ENCODE assay signal across 8 mouse cellular contexts in genomic region chr2:23571302-23572156, GRCm38 (mm10). TPM values are rescaled to one million over a fixed set of nuclear protein-coding genes. Genes with fewer than 3 reads are reported as not detected.
DNase-seq lines count a peak whose midpoint lies in the region; ATAC-seq and TF ChIP-seq lines count a peak whose summit lies in the region.

TSS of gene Spopl (minus strand) at chr2:23572106.

- intact Hi-C loops in heart, postnatal 25 days (cut with DNase I): no loop called here

- ATAC-seq in forebrain, embryonic 15.5 days (replicated peaks): peak; percentile 97
- peak; percentile 92 for ATAC-seq in liver, postnatal 0 days
- peak; percentile 99 for ATAC-seq in neural tube, embryonic 13.5 days (ENCODE audit: low read depth)

- in situ Hi-C loops in ES-E14 (cut with MboI; ENCODE audit: low sequenced_read_pairs in 2 of 2, unreplicated experiment in 2 of 2): no loop called here

- H3K27me3 ChIP-seq in forebrain, embryonic 15.5 days: peaks cover 9% of the 10 kb centered on the region; the same call in 1 of the 2 replicates
- no peaks in the 10 kb centered on the region for H3K27me3 ChIP-seq in liver, postnatal 0 days (ENCODE audit: insufficient read depth, low read length)
- peaks cover 30% of the 10 kb centered on the region for H3K27me3 ChIP-seq in neural tube, embryonic 13.5 days

- H3K27ac ChIP-seq in ES-E14 (ENCODE audit: insufficient read depth, low read depth, low read length, poor library complexity, severe bottlenecking): peak within 1 kb of the TSS; percentile 58; the same call in 1 of the 2 replicates
- peak within 1 kb of the TSS; percentile 72 for H3K27ac ChIP-seq in forebrain, embryonic 15.5 days (replicated peaks)
- H3K27ac ChIP-seq in liver, postnatal 0 days (ENCODE audit: low read depth): peak within 1 kb of the TSS; percentile 91
- H3K27ac ChIP-seq in neural tube, embryonic 13.5 days (replicated peaks): peak within 1 kb of the TSS; percentile 78

- TF ChIP-seq EP300 in liver, postnatal 0 days (IDR thresholded peaks at IDR 0.05; ENCODE audit: low read depth): no peak

- peak within 1 kb of the TSS; percentile 79 to 95 for H3K4me3 ChIP-seq in ES-E14 (ENCODE audit: insufficient read depth in 1 of 2, low read depth in 1 of 2, low read length in 2 of 2, poor library complexity in 1 of 2, severe bottlenecking in 1 of 2)
- peak within 1 kb of the TSS; percentile 99 for H3K4me3 ChIP-seq in forebrain, embryonic 15.5 days
- peak within 1 kb of the TSS; percentile 88 for H3K4me3 ChIP-seq in liver, postnatal 0 days (ENCODE audit: low read depth, low read length)
- H3K4me3 ChIP-seq in neural tube, embryonic 13.5 days: peak within 1 kb of the TSS; percentile 98

- H3K9me3 ChIP-seq in ES-E14 (ENCODE audit: control insufficient read depth, insufficient read depth, low read depth, low read length): no peaks in the 10 kb centered on the region
- no peaks in the 10 kb centered on the region for H3K9me3 ChIP-seq in forebrain, embryonic 15.5 days
- no peaks in the 10 kb centered on the region for H3K9me3 ChIP-seq in liver, postnatal 0 days (ENCODE audit: low read length)
- H3K9me3 ChIP-seq in neural tube, embryonic 13.5 days: no peaks in the 10 kb centered on the region

- WGBS in forebrain, embryonic 15.5 days: 2% methylated on average over 58 of the region's 58 CpGs
- 2% methylated on average over 50 of the region's 58 CpGs for WGBS in liver, postnatal 0 days (ENCODE audit: insufficient replicate concordance)
- WGBS in neural tube, embryonic 13.5 days: 2% methylated on average over 58 of the region's 58 CpGs

- no peaks in the 10 kb centered on the region for H3K4me1 ChIP-seq in ES-E14 (ENCODE audit: control insufficient read depth in 2 of 2, insufficient read depth in 2 of 2, low read length in 2 of 2, poor library complexity in 1 of 2)
- peaks cover 15% of the 10 kb centered on the region for H3K4me1 ChIP-seq in forebrain, embryonic 15.5 days
- H3K4me1 ChIP-seq in liver, postnatal 0 days (ENCODE audit: insufficient read depth): peaks cover 14% of the 10 kb centered on the region
- peaks cover 18% of the 10 kb centered on the region for H3K4me1 ChIP-seq in neural tube, embryonic 13.5 days (replicated peaks)

- H3K36me3 ChIP-seq in ES-E14 (ENCODE audit: control insufficient read depth, insufficient read depth, low read length, poor library complexity, severe bottlenecking): no peaks in the 10 kb centered on the region
- H3K36me3 ChIP-seq in forebrain, embryonic 15.5 days: no peaks in the 10 kb centered on the region
- no peaks in the 10 kb centered on the region for H3K36me3 ChIP-seq in liver, postnatal 0 days (replicated peaks; ENCODE audit: insufficient read depth, low read length)
- H3K36me3 ChIP-seq in neural tube, embryonic 13.5 days: no peaks in the 10 kb centered on the region

- peak within 1 kb of the TSS; percentile 100 for H3K9ac ChIP-seq in ES-E14 (ENCODE audit: insufficient read depth, low read depth, low read length, poor library complexity, severe bottlenecking)
- H3K9ac ChIP-seq in forebrain, embryonic 15.5 days (replicated peaks): peak within 1 kb of the TSS; percentile 99
- peak within 1 kb of the TSS; percentile 94 for H3K9ac ChIP-seq in liver, postnatal 0 days (replicated peaks)
- H3K9ac ChIP-seq in neural tube, embryonic 13.5 days: peak within 1 kb of the TSS; percentile 97

- no peak for TF ChIP-seq CTCF in liver, postnatal 0 days (IDR thresholded peaks at IDR 0.05; ENCODE audit: low read depth)

- DNase-seq in ES-E14 (ENCODE audit: low read depth, low spot score): peak; percentile 60
- DNase-seq in cerebellum, adult 11-12 months: peak; percentile 85
- peak; percentile 69 for DNase-seq in heart, postnatal 25 days (ENCODE audit: low spot score)
- peak; percentile 88 for DNase-seq in layer of hippocampus, adult 11-12 months (ENCODE audit: low spot score)
- DNase-seq in liver, postnatal 0 days: peak; percentile 87
- peak; percentile 78 for DNase-seq in telencephalon, adult 2 months (ENCODE audit: low read depth, low spot score)

- peak within 1 kb of the TSS; percentile 64 for H3K4me2 ChIP-seq in forebrain, embryonic 15.5 days (replicated peaks)
- peak within 1 kb of the TSS; percentile 69 for H3K4me2 ChIP-seq in liver, postnatal 0 days (ENCODE audit: low read depth, low read length)
- H3K4me2 ChIP-seq in neural tube, embryonic 13.5 days: peak within 1 kb of the TSS; percentile 95

TF ChIP-seq in ES-E14, 5 proteins besides CTCF, POLR2A, EP300 and RAD21:
- TF ChIP-seq MAFK (IDR thresholded peaks at IDR 0.05; ENCODE audit: insufficient read depth, low read depth, low read length) (no peak), ZC3H11A (IDR thresholded peaks at IDR 0.05; ENCODE audit: borderline replicate concordance, low read depth, low read length) (no peak), HCFC1 (IDR thresholded peaks at IDR 0.05; ENCODE audit: borderline replicate concordance, insufficient read depth, low read length) (no peak), ZNF384 (IDR thresholded peaks at IDR 0.05; ENCODE audit: low read depth, low read length) (no peak), CHD2 (IDR thresholded peaks at IDR 0.05; ENCODE audit: low read depth, low read length) (no peak)

RNA-seq across cellular contexts. Expression of gene Spopl, which starts in this region (rescaled TPM):
- total RNA-seq in ES-E14 (2012; rRNA removed): 14.3 and 14.8 TPM in 2 replicates
- 8.6 and 11.3 TPM in 2 replicates for polyA plus RNA-seq in forebrain, embryonic 15.5 days (2015; fragmentation: Nextera tagmentation; extraction: Ambion mirVana)
- 10 to 100 TPM; 15.2 to 16.9 TPM for total RNA-seq in heart, postnatal 25 days (2021)
- polyA plus RNA-seq in liver, postnatal 0 days (2015; fragmentation: Nextera tagmentation; extraction: Ambion mirVana): 4.6 and 5.6 TPM in 2 replicates
- 8.3 and 8.5 TPM in 2 replicates for polyA plus RNA-seq in neural tube, embryonic 13.5 days (2015; fragmentation: Nextera tagmentation; extraction: Ambion mirVana)

Comparison
In these comparisons a context has a peak if more than half of its experiments do, and no peak if none do; other contexts are left out.
1. Peak in every context shown above with its lines: DNase-seq, ATAC-seq, H3K4me3 ChIP-seq and H3K27ac ChIP-seq.